Mouse (Mus musculus) hematopoietic stem cell, adult 5-6 weeks (primary cell): ENCODE data around the gene Slc17a2. TPM values are rescaled to one million over a fixed set of nuclear protein-coding genes. Genes with fewer than 3 reads are reported as not detected.
"Not testable (repeated sequence)": the region's sequence is repeated elsewhere in the genome, so short reads cannot be mapped to it uniquely, and the experiment has no call there.

Experiments used
- ATAC-seq, 2 experiments: fragments of 125-278 bp in 1 of 2; replicated peaks in 1 of 2; 2 replicates each; pipeline ENCODE4 v1.8.0; 2016 to 2017; ENCODE audit warnings: inconsistent platforms in 2 of 2, mild to moderate bottlenecking in 2 of 2, moderate number of reproducible peaks in 2 of 2, low read depth in 1 of 2, moderate TSS enrichment in 1 of 2; ENCODE audit not compliant: low FRiP score in 2 of 2, poor library complexity in 2 of 2, severe bottlenecking in 2 of 2, insufficient read depth in 1 of 2, low TSS enrichment in 1 of 2
- total RNA-seq: library from RNA; stranded (forward); fragments of 172-1452, 232-1000 nt; gene quantifications from 2 replicates; pipeline ENCODE4 v1.2.3, GENCODE M21; 2017

The Slc17a2 gene
- not detected in 2 replicates for total RNA-seq

DNA sequence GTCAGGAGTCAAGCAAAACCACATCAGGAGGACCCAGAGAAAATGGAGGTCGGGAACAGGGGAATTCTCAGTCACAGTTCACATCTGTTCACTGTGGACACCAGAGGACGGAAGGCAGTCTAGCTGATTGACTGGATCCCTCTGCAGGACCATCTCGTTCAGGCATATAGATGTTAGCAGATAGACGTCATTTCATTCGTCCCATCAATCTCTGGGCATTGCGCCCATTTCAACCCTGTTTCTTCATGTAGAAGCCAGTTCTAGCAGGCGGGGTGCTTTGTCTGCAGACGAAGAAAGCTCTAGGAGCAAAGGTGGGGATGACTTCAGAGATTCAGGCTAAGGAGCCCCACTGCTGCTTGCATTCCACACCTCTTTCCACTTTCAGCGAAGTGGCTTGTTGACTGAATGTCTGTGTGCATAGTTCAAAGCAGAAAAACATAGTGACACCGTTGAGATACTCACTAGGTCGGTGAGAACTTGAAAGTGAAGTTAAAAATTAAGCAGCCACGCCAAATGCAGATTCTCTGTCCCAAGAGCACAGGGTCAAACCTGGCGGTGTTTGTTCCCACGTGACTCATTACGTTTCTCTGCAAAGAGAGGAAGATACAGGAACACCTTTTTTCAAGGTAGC is at the start of gene Slc17a2:
Gene Slc17a2, plus strand, starts transcription at position 572 of the 631 bp plus-strand sequence.
- no peak for ATAC-seq

GRCm38 (mm10) chr13:23757211-23757773 is 49.5 kb upstream of the Slc17a2 start:
- no peak for ATAC-seq

DNA sequence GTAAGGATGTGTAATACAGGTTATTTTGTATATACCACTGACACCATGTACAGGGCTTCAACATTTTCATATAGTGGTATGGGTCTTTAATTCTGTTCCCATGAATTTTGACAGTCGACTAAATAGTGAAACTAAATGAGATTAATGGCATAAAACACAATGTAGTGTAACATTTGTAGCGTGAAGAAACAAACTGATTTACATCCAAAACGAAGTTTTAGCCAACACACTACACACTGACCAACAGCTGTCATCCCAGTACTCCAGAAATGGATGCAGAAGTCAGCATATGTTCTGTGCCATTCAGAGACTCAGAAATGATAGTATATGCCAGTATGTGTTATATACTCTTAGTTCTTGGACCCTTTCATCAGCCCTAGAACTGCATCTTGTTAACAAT is 48.9 kb upstream of the Slc17a2 start:
- ATAC-seq, result no peak

- ATAC-seq, result no peak
Measured at GRCm38 (mm10) chr13:23759251-23759771, 47.5 kb upstream of the Slc17a2 start.

- no peak for ATAC-seq
Measured at GRCm38 (mm10) chr13:23759916-23760239, 46.9 kb upstream of the Slc17a2 start.

DNA sequence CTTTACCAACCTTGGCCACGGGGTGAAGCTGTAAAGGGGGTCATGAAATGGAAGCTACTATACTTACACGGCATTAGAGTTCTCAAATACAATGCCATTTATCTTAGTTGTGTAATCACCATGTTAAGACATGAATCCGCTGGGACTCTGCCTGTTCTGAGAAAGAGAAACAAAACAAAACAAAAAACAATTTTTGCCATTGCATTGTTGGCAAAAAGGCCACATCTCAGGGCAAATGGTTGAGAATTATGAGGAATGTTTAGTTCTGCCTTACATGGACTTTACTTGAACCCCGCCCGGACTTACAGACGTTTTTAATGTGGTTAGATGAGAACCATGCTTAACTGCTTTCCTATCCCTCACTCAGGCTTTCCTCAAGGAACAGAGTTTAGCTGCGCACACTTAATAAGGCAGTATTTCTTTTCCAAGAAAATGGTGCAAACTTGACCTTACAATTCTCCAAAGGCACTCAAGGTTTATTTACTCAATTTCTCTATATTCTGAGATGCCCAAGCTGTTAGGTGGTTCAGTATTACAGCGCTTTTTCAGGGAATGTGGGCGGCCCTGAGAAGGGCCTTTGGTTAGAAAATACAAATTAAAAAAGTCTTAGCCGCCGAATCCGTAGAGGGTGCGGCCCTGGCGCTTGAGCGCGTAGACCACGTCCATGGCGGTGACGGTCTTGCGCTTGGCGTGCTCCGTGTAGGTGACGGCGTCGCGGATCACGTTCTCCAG is 46.4 kb upstream of the Slc17a2 start:
- no peak for ATAC-seq

- peak; percentile 49 to 50 for ATAC-seq
Measured at GRCm38 (mm10) chr13:23760972-23761864, 45.6 kb upstream of the Slc17a2 start, which contains the start of gene Hist1h4a. Gene Hist1h4a (minus strand): TSS chr13:23761230.

DNA sequence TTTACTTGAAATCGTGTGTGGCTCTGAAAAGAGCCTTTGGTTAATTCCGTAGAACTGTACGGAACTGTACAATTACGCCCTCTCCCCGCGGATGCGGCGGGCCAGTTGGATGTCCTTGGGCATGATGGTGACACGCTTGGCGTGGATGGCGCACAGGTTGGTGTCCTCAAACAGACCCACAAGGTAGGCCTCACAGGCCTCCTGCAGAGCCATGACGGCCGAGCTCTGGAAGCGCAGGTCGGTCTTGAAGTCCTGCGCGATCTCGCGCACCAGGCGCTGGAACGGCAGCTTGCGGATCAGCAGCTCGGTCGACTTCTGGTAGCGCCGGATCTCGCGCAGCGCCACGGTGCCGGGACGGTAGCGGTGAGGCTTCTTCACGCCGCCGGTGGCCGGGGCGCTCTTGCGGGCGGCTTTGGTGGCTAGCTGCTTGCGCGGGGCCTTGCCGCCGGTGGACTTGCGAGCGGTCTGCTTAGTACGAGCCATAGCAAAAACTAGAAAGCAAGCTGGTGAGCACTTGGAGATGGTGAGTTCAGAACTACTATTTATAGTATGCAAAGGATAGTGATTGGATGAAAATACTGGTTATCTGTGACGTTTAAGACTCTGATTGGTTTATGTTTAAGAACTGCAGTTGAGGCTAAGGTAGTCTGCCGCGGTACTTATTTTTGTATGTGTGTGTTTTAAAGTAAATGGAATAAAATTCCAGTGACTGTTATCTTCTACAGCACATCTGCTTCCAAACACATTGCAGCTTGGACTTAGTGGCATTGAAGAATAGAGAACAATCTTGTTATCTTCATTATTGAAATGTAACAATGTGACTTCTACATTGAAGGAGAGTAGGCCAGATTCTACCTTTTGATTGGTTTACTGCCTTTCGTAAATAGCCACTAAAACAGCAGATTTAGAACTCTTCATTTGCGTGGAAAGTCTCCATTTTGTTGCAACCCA is 44.6 kb upstream of the Slc17a2 start, which contains the start of gene Hist1h3a:
Gene Hist1h3a, minus strand, starts transcription at position 516 of the 951 bp plus-strand sequence.
- peak; percentile 47 to 57; a peak in 3 of 4 replicates for ATAC-seq

DNA sequence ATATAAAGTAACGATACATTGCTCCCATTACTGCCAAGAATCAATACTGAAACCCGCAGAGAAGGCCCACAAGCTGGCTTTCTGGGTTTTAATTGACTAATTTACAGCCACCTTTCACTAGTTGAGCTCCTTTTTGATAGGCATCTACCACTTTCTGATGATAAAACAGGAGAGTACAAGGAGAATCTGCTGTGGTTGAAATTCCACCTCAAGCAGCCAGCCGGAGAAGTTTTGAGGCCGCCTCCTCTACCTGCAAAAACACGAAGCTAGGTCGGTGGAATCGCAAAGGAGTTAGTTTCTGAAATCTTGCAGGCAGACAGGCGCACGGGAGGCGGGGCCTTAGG is 43.6 kb upstream of the Slc17a2 start:
- ATAC-seq, result no peak

GRCm38 (mm10) chr13:23763586-23764323 is 43.0 kb upstream of the Slc17a2 start, which contains the start of gene Hist1h1a:
Gene Hist1h1a (plus strand): TSS chr13:23763666.
- ATAC-seq, result peak; percentile 55 to 63

GRCm38 (mm10) chr13:23764324-23765171 is 42.2 kb upstream of the Slc17a2 start:
- no peak for ATAC-seq

DNA sequence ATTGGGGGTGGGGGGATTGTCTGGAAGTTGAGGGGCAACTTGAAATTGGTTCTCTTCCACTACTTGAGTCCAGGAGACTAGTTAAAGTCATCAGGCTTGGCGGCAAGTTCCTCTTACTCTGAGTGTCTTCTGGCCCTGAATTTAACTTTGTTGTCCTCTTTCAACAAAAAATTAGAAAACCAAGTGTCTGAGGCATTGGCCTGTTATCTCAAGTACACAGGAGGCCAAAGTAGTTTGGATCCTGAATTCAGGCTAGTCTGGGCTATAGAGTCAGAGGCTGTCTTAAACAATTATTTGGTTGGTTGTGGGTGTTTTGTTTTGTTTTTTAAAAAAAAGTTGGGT is 41.6 kb upstream of the Slc17a2 start:
- ATAC-seq, result no peak

- no peak for ATAC-seq
Measured at GRCm38 (mm10) chr13:23766772-23767171, 40.0 kb upstream of the Slc17a2 start.

DNA sequence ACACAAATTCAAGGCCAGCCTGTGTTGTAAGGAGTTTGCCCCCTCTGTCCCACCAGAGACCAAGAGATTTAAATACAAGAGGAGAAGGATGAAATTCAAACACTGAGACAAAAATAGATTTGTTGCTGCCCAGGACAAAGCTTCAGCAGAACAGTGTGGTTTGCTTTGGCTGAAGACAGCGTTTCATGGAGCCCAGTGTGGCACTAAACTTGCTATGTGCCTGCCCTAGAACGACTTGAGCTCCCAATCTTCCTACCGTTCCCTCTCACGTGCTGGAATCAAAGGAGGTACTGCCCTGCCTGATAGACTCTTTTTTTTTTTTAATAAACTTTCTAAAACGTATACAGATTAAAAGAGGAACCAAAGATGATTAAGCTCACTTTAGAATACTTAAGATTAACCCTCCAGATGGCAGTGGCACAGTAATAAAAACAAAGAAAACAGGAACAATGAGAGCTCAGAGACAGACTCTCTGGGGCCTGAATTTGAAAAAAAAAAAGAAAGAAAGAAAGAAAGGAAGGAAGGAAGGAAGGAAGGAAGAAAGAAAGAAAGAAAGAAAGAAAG is 37.9 kb upstream of the Slc17a2 start:
- ATAC-seq, result peak; percentile 63 to 81

DNA sequence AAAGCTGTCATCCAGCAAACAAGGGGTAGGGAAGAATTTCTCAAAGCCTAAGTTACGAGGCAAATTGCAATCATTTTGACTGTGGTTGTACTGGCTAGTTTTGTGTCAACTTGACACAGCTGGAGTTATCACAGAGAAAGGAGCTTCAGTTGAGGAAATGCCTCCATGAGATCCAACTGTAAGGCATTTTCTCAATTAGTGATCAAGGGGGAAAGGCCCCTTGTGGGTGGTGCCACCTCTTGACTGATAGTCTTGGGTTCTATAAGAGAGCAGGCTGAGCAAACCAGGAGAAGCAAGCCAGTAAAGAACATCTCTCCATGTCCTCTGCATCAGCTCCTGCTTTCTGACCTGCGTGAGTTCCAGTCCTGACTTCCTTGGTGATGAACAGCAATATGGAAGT is 37.2 kb upstream of the Slc17a2 start, which contains the start of gene Trim38:
Gene Trim38, plus strand, starts transcription at position 301 of the 400 bp plus-strand sequence.
- not testable (repeated sequence) for ATAC-seq
